Mouse (Mus musculus) testis, adult 2 months (tissue): ENCODE measurements around the gene Wdr25. TPM values are rescaled to one million over a fixed set of nuclear protein-coding genes. Genes with fewer than 3 reads are reported as not detected.

Experiments
- H3K27ac ChIP-seq: fragments of 200-500 bp; 2 replicates; pipeline ENCODE4 v1.5.1; 2012; ENCODE audit warnings: low read depth, low read length; ENCODE audit not compliant: control insufficient read depth, insufficient read depth
- H3K27me3 ChIP-seq: fragments of 200-500 bp; 2 replicates; pipeline ENCODE4 v1.6.1; 2012; ENCODE audit warnings: mild to moderate bottlenecking, low read length, moderate library complexity; ENCODE audit not compliant: control insufficient read depth, insufficient read depth
- H3K36me3 ChIP-seq: fragments of 200-500 bp; 2 replicates; pipeline ENCODE4 v1.6.1; 2012; ENCODE audit warnings: mild to moderate bottlenecking, low read length; ENCODE audit not compliant: control insufficient read depth, insufficient read depth
- H3K4me1 ChIP-seq: fragments of 200-500 bp; 2 replicates; pipeline ENCODE4 v1.6.1; 2012; ENCODE audit warnings: low read length; ENCODE audit not compliant: control insufficient read depth, insufficient read depth
- H3K4me3 ChIP-seq: fragments of 200-500 bp; 2 replicates; pipeline ENCODE4 v1.5.1; 2012; ENCODE audit warnings: low read depth, mild to moderate bottlenecking, low read length, moderate library complexity, mixed read lengths; ENCODE audit not compliant: control insufficient read depth
- CTCF ChIP-seq: fragments of 200-500 bp; IDR thresholded peaks from 2 replicates; pipeline ENCODE4 v1.5.1; 2012; ENCODE audit warnings: low read depth, mild to moderate bottlenecking, inconsistent platforms, low read length, moderate library complexity; ENCODE audit not compliant: control insufficient read depth, insufficient read depth, insufficient replicate concordance
- POLR2A ChIP-seq: fragments of 200-500 bp; IDR thresholded peaks from 2 replicates; pipeline ENCODE4 v1.6.1; 2012; ENCODE audit warnings: low read depth, mild to moderate bottlenecking, inconsistent platforms, low read length, moderate library complexity; ENCODE audit not compliant: control insufficient read depth
- polyA plus RNA-seq: library from polyadenylated mRNA; depleted of rRNA; stranded (reverse); fragments of >200 nt; gene quantifications from 2 replicates; pipeline ENCODE4 v1.2.3, GENCODE M21; 2012

The Wdr25 gene
- polyA plus RNA-seq, 1 experiment: 15.0 TPM

GRCm38 (mm10) chr12:108917509-108917908 is 24.1 kb downstream of the Wdr25 start:
- Histone ChIP-seq H3K27ac (no peak overlapping the region), H3K36me3 (no peaks in the 10 kb centered on the region), H3K4me1 (peaks cover 4% of the 10 kb centered on the region)

DNA sequence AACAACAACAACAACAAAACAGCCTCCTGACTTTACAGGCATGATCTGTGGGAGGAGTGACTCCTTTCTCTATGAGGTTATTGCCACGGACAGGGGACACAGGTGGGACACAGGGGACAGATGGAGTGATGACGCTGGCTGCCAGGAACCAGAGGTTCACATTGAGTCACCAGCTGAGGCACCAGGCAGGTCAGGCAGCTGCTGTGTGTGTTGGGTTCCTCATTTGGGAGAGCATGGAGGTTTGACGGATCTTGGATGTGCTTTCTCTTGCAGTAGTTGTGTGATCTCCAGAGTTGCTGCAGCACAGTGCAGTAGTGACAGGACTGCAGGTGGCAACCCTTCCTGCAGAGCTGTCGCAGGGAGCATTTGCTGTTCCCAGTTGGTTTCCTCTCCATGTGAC is 25.3 kb downstream of the Wdr25 start:
- Histone ChIP-seq H3K4me1 (peaks cover 4% of the 10 kb centered on the region), H3K36me3 (no peaks in the 10 kb centered on the region), H3K27ac (no peak overlapping the region), H3K4me3 (no peak overlapping the region), H3K27me3 (no peaks in the 10 kb centered on the region)
- TF ChIP-seq POLR2A (no peak), CTCF (no peak)

More at GRCm38 (mm10) chr12:108917509-108917908, 24.1 kb downstream of the Wdr25 start:
- TF ChIP-seq POLR2A (no peak), CTCF (no peak)
- Histone ChIP-seq H3K4me3 (no peak overlapping the region), H3K27me3 (no peaks in the 10 kb centered on the region)

GRCm38 (mm10) chr12:108926606-108927111 is 33.2 kb downstream of the Wdr25 start:
- Histone ChIP-seq H3K4me1 (no peaks in the 10 kb centered on the region), H3K4me3 (no peak overlapping the region), H3K27me3 (no peaks in the 10 kb centered on the region), H3K36me3 (no peaks in the 10 kb centered on the region), H3K27ac (no peak overlapping the region)
- TF ChIP-seq POLR2A (no peak), CTCF (no peak)

DNA sequence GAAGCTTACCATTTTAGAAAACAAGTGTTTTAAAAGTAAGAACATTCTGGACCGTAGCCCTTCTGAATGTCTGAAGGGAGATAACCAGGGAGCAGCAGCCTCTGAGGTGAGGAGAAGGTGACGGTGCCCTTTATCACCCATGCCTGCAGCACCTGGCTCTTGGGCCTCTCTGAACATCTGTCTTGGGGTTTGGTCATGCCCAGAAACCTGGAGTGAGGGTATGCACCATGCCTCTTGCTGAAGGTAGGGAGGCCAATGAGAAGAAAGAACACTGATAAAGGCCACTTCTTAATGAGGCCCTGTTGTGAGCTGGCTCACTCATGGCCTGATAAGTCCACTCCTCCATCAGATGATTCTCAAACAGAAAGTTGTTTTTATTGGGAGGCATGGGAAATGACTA is 34.8 kb downstream of the Wdr25 start:
- Histone ChIP-seq H3K4me3 (no peak overlapping the region), H3K27me3 (no peaks in the 10 kb centered on the region), H3K27ac (no peak overlapping the region), H3K4me1 (no peaks in the 10 kb centered on the region), H3K36me3 (no peaks in the 10 kb centered on the region)
- TF ChIP-seq POLR2A: no peak
- no peak for TF ChIP-seq CTCF

- TF ChIP-seq CTCF (no peak), POLR2A (no peak)
- no peak overlapping the region for H3K27ac ChIP-seq
- H3K27me3 ChIP-seq: no peaks in the 10 kb centered on the region
- H3K4me3 ChIP-seq: no peak overlapping the region
- H3K36me3 ChIP-seq: no peaks in the 10 kb centered on the region; the same call in 1 of the 2 replicates
- H3K4me1 ChIP-seq: no peaks in the 10 kb centered on the region
Measured at GRCm38 (mm10) chr12:108929475-108929874, 36.0 kb downstream of the Wdr25 start.

GRCm38 (mm10) chr12:108931341-108932053 is 38.1 kb downstream of the Wdr25 start:
- H3K4me3 ChIP-seq: no peak overlapping the region
- no peaks in the 10 kb centered on the region; the same call in 1 of the 2 replicates for H3K36me3 ChIP-seq
- no peaks in the 10 kb centered on the region for H3K27me3 ChIP-seq
- H3K4me1 ChIP-seq: no peaks in the 10 kb centered on the region
- no peak overlapping the region for H3K27ac ChIP-seq
- no peak for TF ChIP-seq CTCF
- no peak for TF ChIP-seq POLR2A

- Histone ChIP-seq H3K27me3 (no peaks in the 10 kb centered on the region), H3K4me3 (no peak overlapping the region), H3K36me3 (no peaks in the 10 kb centered on the region; the same call in 1 of the 2 replicates), H3K27ac (no peak overlapping the region), H3K4me1 (no peaks in the 10 kb centered on the region)
- no peak for TF ChIP-seq CTCF
- TF ChIP-seq POLR2A: no peak
Measured at GRCm38 (mm10) chr12:108932113-108932512, 38.7 kb downstream of the Wdr25 start.
